Mouse (Mus musculus) layer of hippocampus, postnatal 14 days (tissue): ENCODE data around the gene Clec4a2. TPM values are rescaled to one million over a fixed set of nuclear protein-coding genes. Genes with fewer than 3 reads are reported as not detected.
"Not testable (repeated sequence)": the region's sequence is repeated elsewhere in the genome, so short reads cannot be mapped to it uniquely, and the experiment has no call there.

Source experiments
- DNase-seq, 2 experiments: peaks; one replicate each; pipeline ENCODE4 v3.0.0; 2021 to 2022; ENCODE audit warnings: low spot score in 2 of 2, mixed read lengths in 1 of 2
- long read RNA-seq, 2 experiments: library from polyadenylated mRNA; stranded (forward); transcript quantifications; one replicate each; pipeline ENCODE4 v2.0.0; 2021
- total RNA-seq, 2 experiments: library from RNA; stranded (reverse); gene quantifications; 2 replicates each; pipeline ENCODE4 v1.2.3; 2021

Clec4a2 gene
- total RNA-seq, result 1 to 10 TPM; 2.3 to 2.6 TPM
- long read RNA-seq, experiment 1, partial matches to known transcripts, result 0 of 1 reads
- long read RNA-seq, experiment 1, other reads (novel, unspliced or antisense), result 0 of 1 reads
- long read RNA-seq, experiment 2, partial matches to known transcripts, result 1 of 3 reads
- long read RNA-seq, experiment 2, other reads (novel, unspliced or antisense), result 1 of 3 reads

- not testable (repeated sequence) for DNase-seq
These were observed at the start of gene Clec4a2 for GRCm38 (mm10) chr6:123106128-123106527. Clec4a2 (plus strand) TSS chr6:123106428.

GRCm38 (mm10) chr6:123095125-123095843 is 10.9 kb upstream of the Clec4a2 start:
- no peak for DNase-seq

- DNase-seq, result peak in 1 of 2 experiments; percentile 0
These were observed 17.0 kb downstream of the Clec4a2 start for GRCm38 (mm10) chr6:123123195-123123594.

GRCm38 (mm10) chr6:123127173-123127572 is 20.9 kb downstream of the Clec4a2 start:
- no peak for DNase-seq

- not testable (repeated sequence) for DNase-seq
These were observed 31.7 kb downstream of the Clec4a2 start for GRCm38 (mm10) chr6:123137766-123138526.

- DNase-seq, result no peak
These were observed 63.9 kb downstream of the Clec4a2 start for GRCm38 (mm10) chr6:123170106-123170505.

- DNase-seq, result no peak
These were observed 64.8 kb downstream of the Clec4a2 start for GRCm38 (mm10) chr6:123171040-123171439.

GRCm38 (mm10) chr6:123172593-123172992 is 66.4 kb downstream of the Clec4a2 start, which contains the start of gene Clec4b2:
Clec4b2 (plus strand) TSS chr6:123172893.
- no peak for DNase-seq

- DNase-seq, result no peak
These were observed 69.3 kb downstream of the Clec4a2 start for GRCm38 (mm10) chr6:123175549-123175948.

GRCm38 (mm10) chr6:123184862-123185261 is 78.6 kb downstream of the Clec4a2 start:
- DNase-seq, result not testable (repeated sequence)

Other genes starting within 250 kb of the Clec4a2 start
- gene Necap1, start 232.0 kb upstream of the Clec4a2 start, total RNA-seq, result 100 to 1,000 TPM; 178 to 191 TPM
- gene Clec4a1, start 184.6 kb upstream of the Clec4a2 start, total RNA-seq, result under 1 TPM; 0.24 to 0.62 TPM
- 1 to 10 TPM; 1.1 to 2.0 TPM for gene Clec4a3, start 153.9 kb upstream of the Clec4a2 start, total RNA-seq
- not detected for gene Clec4a4, start 116.1 kb upstream of the Clec4a2 start, total RNA-seq
- gene Clec4b1, start 56.5 kb upstream of the Clec4a2 start, total RNA-seq, result not detected
- not detected for gene Clec4b2, start 66.5 kb downstream of the Clec4a2 start, total RNA-seq
- gene Clec4n, start 123.4 kb downstream of the Clec4a2 start, total RNA-seq, result 1 to 10 TPM in 1 of 2 experiments, not detected in 1; 1.2 TPM
- not detected for gene Clec4d, start 155.7 kb downstream of the Clec4a2 start, total RNA-seq
- not detected for gene Clec4e, start 183.4 kb downstream of the Clec4a2 start, total RNA-seq
- gene Vmn2r19, start 201.9 kb downstream of the Clec4a2 start, total RNA-seq, result not detected